Mouse (Mus musculus): ENCODE results near the gene Ppil1.
A peak's percentile ranks its signal among the peaks of the same experiment; 100 is the strongest.

The Ppil1 gene

GRCm38 (mm10) chr17:29249512-29249911, 14.5 kb downstream of the Ppil1 start:
- no peak for DNase-seq

- DNase-seq, result no peak
These were observed 16.1 kb downstream of the Ppil1 start for GRCm38 (mm10) chr17:29247881-29248280.

- peak; percentile 34 for DNase-seq
These were observed 17.4 kb downstream of the Ppil1 start for GRCm38 (mm10) chr17:29246602-29247001.

GRCm38 (mm10) chr17:29245725-29246124, 18.3 kb downstream of the Ppil1 start:
- no peak for DNase-seq

DNA sequence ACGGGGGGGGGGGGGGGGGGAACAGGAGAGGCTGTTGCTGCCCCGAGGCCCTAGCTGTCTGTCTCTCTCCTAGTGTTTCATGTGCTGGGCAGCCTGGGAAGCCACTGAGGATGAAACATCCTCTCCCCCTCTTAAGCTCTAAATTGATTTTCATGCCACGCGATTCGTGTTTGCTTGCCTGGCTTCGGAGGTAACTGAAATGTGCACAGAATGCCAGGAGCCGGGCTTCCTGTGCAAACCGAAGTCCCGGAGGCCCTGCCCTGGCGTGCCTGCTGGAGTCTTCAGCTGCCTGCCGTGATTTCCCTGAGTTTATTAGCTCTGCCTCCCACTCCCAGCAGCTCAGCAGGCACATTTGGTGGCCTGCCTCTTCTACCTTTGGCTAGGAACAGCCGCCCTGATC, 19.1 kb downstream of the Ppil1 start:
- DNase-seq, result no peak

DNA sequence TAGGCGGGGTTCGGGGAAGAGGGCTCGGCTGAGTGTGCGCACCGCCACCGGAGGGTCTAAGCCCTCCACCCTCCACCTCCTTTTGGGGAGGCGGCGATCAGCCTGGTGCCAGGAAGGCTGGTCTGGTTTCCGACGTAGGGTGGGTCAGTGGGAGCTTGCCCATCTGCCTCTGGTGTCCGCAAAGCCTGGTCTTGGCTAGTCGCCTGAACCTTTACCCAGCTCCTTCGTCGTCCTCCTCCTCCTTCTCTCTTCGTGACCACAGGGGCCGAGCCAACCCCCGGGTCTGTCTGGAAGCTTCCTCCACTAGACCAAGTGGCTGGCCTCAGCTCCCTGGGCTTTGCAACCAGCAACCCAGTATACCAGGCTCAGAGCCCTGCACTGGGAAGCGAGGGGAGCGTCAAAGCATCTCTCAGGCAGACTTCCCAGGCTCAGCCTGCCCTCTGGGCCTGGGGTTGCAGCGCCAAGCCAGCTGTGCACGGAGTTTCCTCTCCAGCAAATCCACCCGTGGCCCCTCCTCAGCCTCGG, 25.5 kb downstream of the Ppil1 start:
- DNase-seq, result no peak

- DNase-seq, result no peak
These were observed 26.1 kb downstream of the Ppil1 start, which contains the start of gene Cpne5 for GRCm38 (mm10) chr17:29237772-29238420. Gene Cpne5, minus strand, starts transcription at chr17:29238167.

GRCm38 (mm10) chr17:29237267-29237771, 26.7 kb downstream of the Ppil1 start:
- no peak for DNase-seq

DNA sequence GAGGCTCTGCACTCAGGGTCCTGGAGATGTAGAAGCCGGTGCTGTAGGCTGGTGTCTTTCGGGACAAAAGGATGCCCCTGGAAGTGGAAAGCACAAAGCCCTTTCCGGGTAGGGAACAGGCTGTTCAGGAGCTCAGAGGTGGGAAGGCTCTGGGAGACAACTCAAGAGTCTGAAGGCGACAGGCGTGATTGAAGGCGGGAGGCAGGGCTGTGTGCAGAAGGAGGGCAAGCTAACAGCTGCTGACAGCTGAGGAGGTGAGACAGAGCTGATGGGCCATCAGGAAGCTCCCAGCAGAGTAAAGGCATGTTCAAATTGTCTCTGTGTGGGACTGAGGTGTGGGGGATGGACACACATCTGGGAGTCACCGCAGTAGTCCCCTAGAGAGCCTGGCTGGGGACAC, 27.9 kb downstream of the Ppil1 start:
- DNase-seq, result no peak

DNA sequence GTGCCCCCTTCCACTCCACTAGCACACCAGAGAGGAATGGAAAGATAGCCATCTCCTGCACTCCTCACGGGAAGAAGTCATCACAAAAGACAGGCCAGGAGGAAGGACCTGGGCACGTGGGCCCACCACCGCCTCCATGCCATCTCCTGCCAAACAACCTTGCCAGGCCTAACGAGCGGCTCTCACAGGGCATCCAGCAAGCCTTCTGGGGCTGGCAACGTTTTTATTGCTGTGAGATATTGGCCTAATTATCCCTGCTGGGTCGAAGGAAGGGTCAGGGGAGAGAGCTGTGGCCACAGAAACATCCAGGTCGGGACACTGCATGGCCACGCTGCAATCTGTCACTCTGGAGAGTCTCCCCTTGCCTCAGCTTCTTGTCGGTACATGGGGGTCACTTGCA, 32.9 kb downstream of the Ppil1 start:
- DNase-seq, result no peak

GRCm38 (mm10) chr17:29220631-29221030, 43.4 kb downstream of the Ppil1 start:
- DNase-seq, result no peak

DNA sequence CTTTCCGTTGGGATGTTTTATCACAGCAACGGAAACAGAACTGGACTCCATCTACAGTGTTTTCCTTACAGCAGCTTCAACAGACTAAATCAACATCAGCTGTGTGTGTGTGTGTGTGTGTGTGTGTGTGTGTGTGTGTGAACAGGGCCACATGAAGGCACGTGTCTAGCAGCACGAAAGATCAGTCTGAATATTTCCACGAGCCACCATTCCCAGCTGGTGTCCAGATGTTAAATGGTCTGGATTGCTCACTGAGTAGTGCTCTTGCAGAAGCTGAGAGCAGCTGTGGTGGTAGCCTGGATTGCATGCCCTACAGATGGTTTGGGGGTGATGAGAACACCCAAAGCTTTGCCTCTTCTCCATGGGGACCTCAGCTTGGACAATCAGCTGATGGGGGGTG, 46.0 kb downstream of the Ppil1 start:
- no peak for DNase-seq

- no peak for DNase-seq
These were observed 47.9 kb downstream of the Ppil1 start for GRCm38 (mm10) chr17:29216078-29216477.

- no peak for DNase-seq
These were observed 49.3 kb downstream of the Ppil1 start for GRCm38 (mm10) chr17:29214655-29215054.

- no peak for DNase-seq
These were observed 49.9 kb downstream of the Ppil1 start for GRCm38 (mm10) chr17:29214193-29214456.

DNA sequence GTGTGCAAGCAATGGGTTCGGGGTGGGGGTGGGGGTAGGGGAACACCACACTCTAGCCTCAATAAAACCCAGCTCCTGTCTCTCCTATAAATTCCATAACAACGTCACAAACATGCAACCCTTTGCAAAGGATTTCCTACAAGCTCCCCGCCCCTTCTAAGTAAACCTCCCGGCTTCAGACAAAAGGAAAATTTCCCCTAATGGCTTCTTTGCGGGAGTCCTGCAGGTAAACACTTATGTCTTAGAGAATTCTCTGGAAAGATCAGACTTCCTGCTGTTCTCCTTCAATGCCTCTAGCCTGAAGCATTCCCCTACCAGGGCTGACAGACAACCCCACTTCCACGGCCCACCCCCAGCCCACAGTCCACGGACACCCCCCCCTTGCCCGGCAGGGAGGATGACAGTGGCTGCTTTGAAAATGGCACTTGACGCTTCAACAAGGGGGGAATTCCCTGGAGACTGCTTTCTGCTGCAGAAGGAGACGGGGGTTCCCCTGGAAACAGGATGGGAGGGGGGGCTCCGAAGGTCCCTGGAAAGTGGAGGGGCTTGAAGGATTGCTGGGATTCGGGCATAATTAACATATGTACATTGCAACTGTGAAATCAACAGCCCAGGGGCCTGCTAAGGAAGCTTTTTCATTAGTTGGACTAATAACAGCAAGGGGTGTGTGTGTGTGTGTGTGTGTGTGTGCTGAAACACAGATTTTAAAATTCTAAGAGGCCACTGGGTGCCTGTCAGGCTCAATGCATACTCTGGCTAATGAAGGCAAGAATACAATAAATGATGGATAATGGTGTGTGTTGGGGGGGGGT, 50.4 kb downstream of the Ppil1 start:
- DNase-seq, result no peak

DNA sequence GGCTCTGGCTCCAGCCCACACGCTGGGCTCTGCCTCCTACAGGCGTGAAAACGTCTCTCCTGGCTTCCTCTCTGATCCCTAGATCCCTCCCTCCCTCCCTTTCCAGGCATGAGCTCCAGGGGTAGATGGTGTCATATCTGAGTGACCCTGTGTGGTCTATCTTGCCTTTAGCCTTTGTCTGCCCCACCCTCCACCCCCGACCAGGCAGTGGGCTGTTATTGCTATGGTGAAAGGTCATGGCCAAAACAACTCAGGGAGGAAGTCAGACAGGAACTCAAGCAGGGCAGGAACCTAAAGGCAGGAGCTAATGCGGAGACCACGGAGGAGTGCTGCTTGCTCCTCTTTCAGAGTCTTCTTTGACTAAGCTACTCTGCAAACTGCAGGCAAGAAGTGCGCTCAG, 52.1 kb downstream of the Ppil1 start:
- DNase-seq, result no peak

GRCm38 (mm10) chr17:29210037-29210436, 53.9 kb downstream of the Ppil1 start:
- no peak for DNase-seq

GRCm38 (mm10) chr17:29206052-29206451, 57.9 kb downstream of the Ppil1 start:
- no peak for DNase-seq

GRCm38 (mm10) chr17:29202604-29203003, 61.4 kb downstream of the Ppil1 start:
- no peak for DNase-seq

All from cerebellum, adult 11 months (tissue).